Mouse (Mus musculus): Measurements from ENCODE around the gene Stab2.

DNA sequence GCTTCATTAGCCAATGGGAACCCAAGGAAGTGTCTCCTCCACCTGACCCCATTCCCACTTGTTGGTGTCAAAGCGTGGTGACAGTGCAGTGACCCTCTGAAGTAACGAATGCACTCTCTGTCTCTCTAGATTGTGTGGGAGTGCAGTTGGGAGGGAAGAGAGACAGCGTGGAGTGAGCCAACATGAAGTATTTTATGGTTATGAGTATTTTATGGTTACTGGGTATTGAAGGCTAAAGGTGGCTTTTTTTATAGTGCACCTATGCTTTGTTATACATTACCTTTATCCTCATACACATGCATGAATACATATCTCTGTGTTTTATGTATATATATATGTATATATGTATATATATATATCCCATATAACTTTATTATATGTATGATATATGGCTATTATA, 41.4 kb upstream of the Stab2 start:
- TF ChIP-seq POLR2A (IDR thresholded peaks at IDR 0.05; ENCODE audit: insufficient read depth, low read depth, low read length): no peak
- no peak for TF ChIP-seq CTCF (IDR thresholded peaks at IDR 0.05; ENCODE audit: insufficient read depth, low read depth, low read length)

All from olfactory bulb, adult 2 months (tissue).